Mouse (Mus musculus) megakaryocyte, embryonic 14.5 days (primary cell): Measurements from ENCODE around the gene Rpl24.

Experiments used
- FLI1 ChIP-seq: IDR thresholded peaks from 2 replicates; pipeline ENCODE4 v1.6.1; 2012; ENCODE audit warnings: low read length, inconsistent platforms, mixed read lengths
- GATA1 ChIP-seq: IDR thresholded peaks from 3 replicates; pipeline ENCODE4 v1.6.1; 2012; ENCODE audit warnings: mixed read lengths, low read length, inconsistent platforms, borderline replicate concordance

DNA sequence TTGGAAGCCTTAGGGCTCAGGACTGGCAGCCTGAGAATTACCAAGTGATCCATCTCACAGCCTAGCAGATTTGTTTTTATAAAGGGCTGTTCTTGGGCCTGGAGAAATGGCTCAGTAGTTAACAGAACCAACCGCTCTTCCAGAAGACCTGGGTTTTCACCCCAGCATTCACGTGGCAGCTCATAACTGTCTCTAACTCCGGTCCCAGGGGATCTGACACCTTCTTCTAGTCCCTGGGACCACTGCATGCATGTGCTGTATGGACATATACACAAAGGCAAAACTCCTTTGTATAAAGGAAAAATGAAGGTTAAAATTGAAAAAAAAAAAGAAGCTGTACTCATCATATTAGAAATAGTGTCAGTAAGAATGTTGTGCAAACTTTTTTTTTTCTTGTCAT is 15.6 kb upstream of the Rpl24 start:
- no peak for TF ChIP-seq GATA1
- no peak for TF ChIP-seq FLI1
